ENCODE assay signal across 14 mouse cellular contexts in genomic region chr11:77471407-77471806, GRCm38 (mm10). TPM values are rescaled to one million over a fixed set of nuclear protein-coding genes. Genes with fewer than 3 reads are reported as not detected.
"Had no signal": no experiment of that assay in that cellular context is flagged by ENCODE, and none has a peak within 500 bp of the region (broad histone marks: within the 10 kb centered on the region; RNA-seq: fewer than 3 reads in every experiment).

No protein-coding gene starts in this region.

- H3K9me3 ChIP-seq: kidney, embryonic 15.5 days; limb, embryonic 13.5 days; megakaryocyte, embryonic 14.5 days; midbrain, embryonic 15.5 days had no signal

- H3K4me3 ChIP-seq: kidney, embryonic 15.5 days; limb, embryonic 13.5 days; megakaryocyte, embryonic 14.5 days; midbrain, embryonic 15.5 days had no signal

- H3K9ac ChIP-seq: kidney, embryonic 15.5 days; limb, embryonic 13.5 days; liver, embryonic 14.5 days; midbrain, embryonic 15.5 days had no signal

- DNase-seq: kidney, adult 2 months; kidney, postnatal 25 days; lung, adult 18-20 months; thymus, postnatal 36 days had no signal

- H3K4me2 ChIP-seq: kidney, embryonic 15.5 days; limb, embryonic 13.5 days; midbrain, embryonic 11.5 days; midbrain, embryonic 15.5 days had no signal

- ATAC-seq: midbrain, embryonic 15.5 days had no signal

- H3K27ac ChIP-seq: kidney, embryonic 15.5 days; limb, embryonic 13.5 days; liver, embryonic 14.5 days; macrophage; midbrain, embryonic 15.5 days; stomach, postnatal 0 days had no signal

RNA-seq across cellular contexts. Expression of gene Coro6, which starts 9.2 kb away (rescaled TPM):
- polyA plus RNA-seq: macrophage; midbrain, embryonic 11.5 days; thymus, postnatal 0 days had no signal

RNA-seq across cellular contexts. Expression of gene Ankrd13b, which starts 18.1 kb away (rescaled TPM):
- total RNA-seq: neutrophil, adult 5-6 weeks had no signal
